Mouse (Mus musculus) small intestine, adult 2 months (tissue): ENCODE data around the gene Pccb.
A peak's percentile ranks its signal among the peaks of the same experiment; 100 is the strongest.

Experiments used
- CTCF ChIP-seq: fragments of 200-500 bp; IDR thresholded peaks from 2 replicates; pipeline ENCODE4 v1.5.1; 2012; ENCODE audit warnings: low read depth, mild to moderate bottlenecking, control low read depth, inconsistent platforms, low read length, moderate library complexity, mixed read lengths; ENCODE audit not compliant: insufficient replicate concordance, insufficient read length; ENCODE audit errors: extremely low read depth
- POLR2A ChIP-seq: fragments of 200-500 bp; IDR thresholded peaks from 2 replicates; pipeline ENCODE4 v1.6.1; 2012; ENCODE audit warnings: low read depth, mild to moderate bottlenecking, control low read depth, inconsistent platforms, low read length, moderate library complexity

DNA sequence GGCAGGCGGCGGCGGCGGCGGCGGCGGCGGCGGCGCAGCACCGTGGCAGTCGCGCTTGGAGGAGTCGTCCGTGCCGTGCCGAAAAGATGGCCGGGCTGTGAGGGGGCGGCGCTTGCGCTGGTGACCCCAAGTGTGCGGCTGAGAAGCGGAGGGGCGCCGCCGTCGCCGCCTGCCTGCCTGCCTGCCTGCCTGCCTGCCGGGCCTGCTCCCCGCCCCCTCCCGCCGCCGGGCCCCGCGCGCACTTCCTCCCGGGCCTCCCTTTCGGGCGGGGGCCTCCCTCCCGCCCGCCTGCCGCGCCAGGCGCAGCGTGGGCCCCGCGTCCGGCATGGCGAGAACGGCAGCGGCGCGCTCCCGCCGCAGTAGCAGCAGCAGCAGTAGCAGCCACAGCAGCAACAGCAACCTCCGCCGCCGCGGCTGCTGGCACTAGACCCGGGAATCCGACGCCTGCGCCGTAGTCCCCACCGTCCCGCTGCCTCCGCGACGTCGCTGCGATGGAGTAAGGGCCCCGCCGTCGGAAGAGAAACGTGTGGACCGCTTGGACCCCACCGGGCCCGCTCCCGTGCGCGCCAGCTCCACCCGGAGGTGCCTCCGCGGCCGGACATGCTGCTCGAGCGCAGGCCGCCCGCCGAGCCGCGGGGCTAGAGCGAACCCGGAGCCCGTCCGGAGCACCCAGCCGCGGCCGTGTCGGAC is 39.8 kb upstream of the Pccb start:
- TF ChIP-seq CTCF: no peak
- TF ChIP-seq POLR2A: peak; percentile 50
